Mouse (Mus musculus) A20 (cell line): Measurements from ENCODE around the gene Lgals12.

Experiments
- DNase-seq: peaks from one replicate; pipeline ENCODE4 v3.0.0-alpha.2; 2011; ENCODE audit warnings: low read depth, low spot score

Lgals12 gene

DNA sequence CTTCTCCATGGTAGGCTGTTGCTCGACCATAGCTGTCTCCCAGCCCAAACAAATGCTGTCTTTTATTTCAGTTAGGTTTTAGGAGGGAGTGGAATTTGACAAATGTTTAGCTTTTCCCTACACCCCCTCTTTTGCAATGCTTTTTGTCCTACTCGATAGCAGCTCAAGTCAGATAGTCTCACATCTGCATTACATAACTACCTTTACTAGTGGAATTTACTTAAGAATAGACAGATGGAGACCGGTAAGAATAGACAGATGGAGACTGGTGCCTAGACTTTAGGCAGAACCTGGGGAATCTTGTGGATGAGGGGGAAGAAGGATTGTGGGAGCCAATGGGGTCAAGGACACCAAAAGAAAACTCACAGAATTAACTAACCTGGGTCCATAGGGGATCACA, 23.4 kb downstream of the Lgals12 start:
- no peak for DNase-seq

DNA sequence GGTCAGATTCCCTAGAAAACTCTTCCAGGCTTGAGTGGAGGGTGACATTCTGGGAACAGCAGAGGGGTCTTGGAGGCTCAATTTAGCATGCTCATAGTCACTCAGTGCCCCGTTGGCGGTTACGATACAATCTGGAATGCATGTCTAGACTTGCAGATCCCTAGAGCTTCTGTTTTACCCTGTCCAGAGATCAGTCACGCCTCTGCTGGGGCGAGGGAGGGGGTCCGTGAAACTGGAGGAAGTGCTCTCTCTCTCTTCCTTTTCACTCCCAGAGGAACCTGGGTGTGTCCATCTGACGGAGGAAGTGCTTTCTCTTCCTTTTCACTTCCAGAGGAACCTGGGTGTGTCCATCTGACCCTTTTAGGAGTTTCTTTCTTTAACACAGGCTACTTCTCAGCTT, 23.9 kb downstream of the Lgals12 start:
- DNase-seq: no peak

DNA sequence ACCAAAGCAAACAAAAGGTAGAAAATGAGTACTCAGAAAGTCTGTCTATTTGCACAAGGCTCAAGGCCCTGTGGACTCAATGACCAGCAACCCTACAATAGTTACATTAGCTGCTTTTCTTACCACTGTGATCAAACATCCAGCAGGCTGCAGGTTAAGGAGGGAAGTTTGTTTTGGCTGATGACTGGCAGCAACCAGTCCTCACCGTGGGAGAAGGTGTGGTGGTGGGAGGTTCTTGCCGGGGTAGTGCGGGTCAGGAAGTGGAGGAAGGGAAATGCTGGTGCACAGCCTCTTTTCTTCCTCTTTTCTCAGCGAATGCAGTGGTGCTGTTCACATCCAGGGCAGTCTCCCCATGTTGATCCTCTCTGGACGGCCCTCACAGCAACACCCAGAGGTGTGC, 26.0 kb downstream of the Lgals12 start:
- no peak for DNase-seq

DNA sequence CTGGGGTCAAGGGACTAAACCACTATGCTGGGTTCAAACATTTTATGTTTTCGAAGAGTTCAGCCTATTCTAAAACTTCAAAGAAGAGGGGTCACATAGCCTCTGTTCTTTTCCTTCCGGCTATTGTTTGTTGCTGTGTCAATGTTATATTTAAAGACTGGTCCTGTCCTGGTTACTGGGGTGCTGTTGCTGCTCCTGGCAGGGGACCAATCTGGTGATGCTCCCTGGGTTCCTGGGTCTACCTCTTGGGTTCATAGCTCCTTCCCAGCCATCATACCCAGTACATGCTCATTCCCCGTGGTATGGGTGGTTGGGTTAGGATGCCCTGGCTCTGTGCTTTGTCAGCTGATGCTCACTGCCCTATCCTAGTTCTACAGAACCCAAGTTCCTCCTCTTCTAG, 29.3 kb downstream of the Lgals12 start:
- DNase-seq: no peak

DNA sequence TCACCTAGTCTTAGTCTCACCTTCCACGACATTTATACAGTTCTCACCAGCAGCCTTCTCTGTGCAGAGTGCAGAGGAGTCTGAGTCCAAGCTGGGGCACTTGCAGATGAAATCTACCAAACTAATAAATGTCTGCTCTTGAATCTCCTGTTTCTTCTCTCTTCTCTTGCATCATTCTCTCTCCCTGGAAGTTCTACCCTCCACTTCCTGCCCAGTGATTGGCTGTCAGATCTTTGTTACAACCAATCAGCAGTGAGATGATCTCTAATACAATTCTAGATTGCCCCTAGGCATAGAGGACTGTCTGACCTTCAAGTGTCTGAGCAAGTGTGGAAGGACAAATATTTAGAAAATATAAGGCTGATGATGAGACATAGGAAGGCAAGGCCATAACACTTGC, 30.8 kb downstream of the Lgals12 start:
- no peak for DNase-seq

DNA sequence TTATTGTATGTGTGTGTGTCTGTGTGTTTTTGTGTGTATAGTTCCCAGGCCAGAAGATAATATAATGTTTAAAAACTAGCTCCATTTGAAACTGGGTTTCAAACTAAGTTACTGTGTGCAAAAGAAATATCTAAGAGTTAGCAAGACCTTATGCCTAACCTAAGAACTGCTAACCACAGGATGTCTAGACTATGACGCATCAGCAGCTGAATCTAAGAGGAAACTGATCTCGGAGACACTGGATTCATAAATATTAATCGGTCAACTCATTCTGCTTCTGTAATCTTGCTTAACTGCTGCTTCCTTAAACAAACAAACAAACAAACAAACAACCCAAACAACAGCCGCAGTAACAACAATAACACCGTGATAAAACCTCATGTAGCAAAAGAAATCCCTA, 37.3 kb downstream of the Lgals12 start:
- no peak for DNase-seq

DNA sequence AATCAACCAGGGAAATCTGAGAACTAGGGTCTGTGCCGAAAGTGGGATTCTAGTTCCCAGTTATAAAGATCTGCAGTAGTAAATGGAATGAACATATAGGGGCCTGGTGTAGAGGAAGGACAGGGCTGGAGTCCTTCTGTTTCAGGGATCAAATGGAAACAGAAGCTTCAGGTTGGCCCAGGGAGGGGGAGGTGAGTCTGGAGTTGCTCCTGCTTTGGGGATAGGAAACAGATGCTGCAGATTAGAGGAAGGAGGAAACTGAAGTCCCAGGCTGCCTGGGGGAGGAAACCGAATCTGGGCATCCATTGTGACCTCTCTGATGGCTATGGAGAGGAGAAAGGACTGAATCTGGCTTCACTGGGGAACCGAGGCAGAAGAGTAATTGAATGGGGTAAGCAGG, 38.6 kb downstream of the Lgals12 start:
- DNase-seq: no peak

DNA sequence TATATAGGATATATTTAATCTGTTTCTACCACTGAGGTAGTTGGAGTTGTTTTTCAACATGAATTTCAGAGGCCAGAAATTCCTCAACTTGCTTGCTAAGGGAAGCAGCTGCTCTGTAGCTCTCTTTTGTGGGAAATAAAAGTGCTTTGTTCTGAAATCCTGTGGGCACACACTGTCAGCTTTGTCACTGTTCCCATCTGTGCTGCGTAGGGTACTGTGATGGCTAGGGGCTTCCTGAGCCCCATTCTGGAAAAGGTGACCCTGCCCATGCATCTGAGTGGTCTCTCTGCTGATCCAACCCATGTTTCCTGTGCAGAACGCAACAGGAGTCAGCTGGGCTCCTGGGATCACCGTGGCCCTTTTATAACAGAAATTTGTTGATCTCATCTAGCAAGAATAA, 40.2 kb downstream of the Lgals12 start:
- no peak for DNase-seq

DNA sequence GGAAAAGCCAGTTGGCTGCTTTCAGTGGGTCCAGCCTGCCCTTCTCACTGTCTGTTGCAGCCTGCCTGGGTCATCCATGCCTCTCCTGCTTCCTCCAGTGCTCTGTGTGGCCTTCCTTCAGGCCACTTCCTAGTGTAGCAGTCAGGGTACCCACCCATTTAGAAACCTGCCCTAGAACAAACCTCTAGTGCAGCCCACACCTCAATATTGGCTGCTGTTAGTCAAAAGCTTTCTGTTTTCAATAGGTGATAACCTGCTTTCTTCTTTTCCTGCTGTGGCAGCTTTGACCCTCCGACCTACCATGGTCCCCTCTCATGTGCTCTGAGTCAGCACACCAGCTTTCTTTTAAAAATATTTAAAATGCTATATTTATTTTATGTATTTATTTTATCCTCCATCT, 42.5 kb downstream of the Lgals12 start:
- DNase-seq: no peak

DNA sequence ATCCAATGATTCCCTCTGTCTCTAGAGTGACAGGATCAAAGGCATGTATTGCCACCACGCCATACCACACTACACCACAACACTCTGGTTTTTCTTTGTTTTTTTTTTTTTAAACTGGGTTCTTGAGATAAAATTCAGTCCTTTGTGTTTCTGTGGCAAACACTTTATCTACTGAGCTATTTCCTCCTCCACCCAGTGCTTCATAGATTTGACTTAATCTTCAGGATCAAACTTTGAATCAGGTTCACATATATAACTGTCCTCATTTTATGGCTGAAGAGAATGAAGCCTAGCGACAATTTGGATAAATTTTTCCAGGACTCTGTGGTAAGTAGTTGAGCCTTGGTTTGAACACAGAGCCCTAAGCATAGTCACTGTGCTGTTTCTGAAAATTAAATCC, 43.3 kb downstream of the Lgals12 start:
- DNase-seq: no peak

DNA sequence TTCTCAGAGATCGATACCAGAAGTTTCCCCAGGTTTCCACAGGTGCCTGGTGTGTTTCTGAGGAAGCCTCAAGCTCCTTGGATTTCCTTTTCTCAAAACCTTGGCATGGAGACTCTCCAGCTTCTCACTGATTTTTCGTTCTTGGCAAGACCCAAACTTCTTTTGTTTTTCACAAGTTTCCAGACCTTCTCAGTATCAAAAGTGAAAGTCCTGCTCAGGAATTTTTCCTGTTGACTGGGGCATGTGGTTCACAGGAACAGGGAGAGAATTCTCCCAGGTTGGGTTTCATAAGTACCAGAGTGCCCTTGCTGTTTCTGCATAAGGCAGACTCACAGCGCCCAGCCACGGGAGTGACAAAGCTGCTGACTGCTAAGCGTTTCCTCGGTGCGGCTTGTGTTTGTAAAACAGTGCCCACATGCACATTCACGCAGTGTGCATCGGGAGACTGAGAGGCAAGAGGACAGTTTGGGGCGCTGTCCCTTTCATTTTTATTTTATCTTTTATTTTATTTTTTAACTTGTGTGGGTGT, 44.3 kb downstream of the Lgals12 start:
- no peak for DNase-seq

DNA sequence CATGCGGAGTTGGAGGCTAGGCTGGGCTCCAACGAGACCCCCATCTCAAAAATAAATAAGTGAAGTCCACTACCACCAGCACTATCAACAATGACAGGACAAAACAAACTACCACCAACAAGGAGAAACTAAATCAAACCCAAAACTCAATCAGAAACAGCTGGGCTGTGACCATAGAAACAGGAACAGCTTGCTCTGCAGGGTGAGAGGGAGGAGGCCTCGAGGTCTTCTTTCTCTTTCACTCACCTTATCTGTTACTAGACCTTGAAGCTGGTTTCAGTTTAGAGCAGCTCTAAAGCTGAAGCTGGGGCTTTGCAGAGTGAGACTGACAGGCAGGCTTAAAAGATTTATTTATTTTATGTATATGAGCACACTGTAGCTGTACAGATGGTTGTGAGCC, 45.5 kb downstream of the Lgals12 start:
- DNase-seq: peak; percentile 73

DNA sequence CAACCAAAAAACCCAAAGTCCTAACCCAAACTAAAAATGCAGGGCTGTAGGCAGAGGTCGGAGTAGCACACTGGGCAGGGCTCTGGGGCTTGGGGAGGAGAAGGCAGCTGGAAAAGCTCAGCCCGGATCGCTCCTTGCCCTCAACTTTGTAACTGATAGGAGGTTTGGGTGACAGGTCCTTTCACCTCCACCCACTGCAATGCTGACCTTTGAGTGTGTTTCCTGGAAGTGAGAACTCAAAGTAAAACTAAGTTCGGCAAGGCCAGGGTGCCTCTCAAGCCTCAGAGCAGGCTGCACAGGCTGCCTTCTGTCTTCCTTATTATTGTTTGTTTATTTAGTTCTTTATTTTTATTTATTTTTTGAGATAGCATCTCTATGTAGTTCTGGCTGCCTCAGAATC, 47.0 kb downstream of the Lgals12 start:
- peak; percentile 35 for DNase-seq

DNA sequence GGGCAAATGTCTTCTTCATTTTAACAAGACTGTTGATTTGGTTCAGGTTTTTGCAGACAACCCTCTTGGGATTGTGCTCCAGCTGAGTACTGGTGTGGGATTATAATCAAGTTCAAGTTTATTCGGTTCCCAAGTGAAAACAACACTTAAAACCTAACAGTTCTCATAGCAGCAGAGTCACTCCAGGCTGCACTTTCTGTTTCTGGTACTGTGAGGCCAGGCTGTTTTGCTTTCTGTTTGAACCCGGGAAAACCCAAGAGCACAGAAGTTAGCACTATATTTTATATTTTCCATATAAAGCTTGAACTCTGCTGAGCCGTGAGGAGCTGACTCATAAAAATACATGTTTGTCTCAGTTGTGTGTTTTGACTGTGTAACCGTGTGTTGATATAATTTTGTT, 48.3 kb downstream of the Lgals12 start:
- DNase-seq: peak; percentile 68

DNA sequence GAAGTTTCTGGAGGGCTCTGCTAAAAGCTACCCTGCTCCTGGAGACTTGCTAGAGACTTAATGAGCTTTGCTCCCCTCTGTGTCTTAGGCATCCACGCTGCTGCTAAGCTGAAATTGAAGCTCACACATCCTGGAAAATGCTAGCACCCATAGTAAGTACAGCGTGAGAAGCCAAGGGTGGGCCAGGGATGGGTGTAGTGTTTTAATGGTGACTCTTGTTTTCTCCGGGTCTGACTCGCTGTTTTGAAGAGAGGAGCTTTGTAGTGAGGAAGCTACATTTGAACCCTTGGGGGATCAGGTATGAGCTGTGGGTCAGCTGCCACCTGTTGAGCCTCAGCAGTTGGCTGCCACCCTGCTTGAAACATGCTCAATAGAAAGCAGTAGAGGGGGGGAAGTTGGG, 49.1 kb downstream of the Lgals12 start:
- peak; percentile 83 for DNase-seq

DNA sequence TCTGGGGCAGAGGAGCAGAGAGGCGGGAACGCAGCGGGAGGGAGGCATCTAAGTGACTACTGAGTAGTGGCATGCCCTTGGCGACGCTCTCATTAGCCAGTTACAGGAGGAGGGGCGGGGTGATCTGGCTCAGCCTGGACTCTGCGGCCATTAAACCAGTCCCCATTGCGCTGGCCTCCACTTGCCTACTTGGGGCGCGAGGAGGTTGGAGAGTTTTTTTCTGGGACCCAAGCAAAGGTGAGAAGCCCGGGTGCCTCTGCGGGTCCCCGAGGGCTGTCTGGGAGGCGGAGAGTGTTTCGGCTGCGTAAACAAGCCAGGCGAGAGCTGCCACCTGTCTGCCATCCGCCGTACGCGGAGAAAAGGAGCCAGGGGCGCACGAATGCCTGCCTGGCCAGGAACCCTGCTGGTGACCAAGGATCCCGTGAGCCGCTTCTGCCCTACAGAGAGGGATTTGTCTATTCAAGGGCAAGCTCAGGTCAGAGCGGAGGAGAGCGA, 49.6 kb downstream of the Lgals12 start, which contains the start of gene Pla2g16:
Pla2g16 (plus strand) TSS at position 132 of the 495 bp plus-strand sequence.
- DNase-seq: peak; percentile 86

DNA sequence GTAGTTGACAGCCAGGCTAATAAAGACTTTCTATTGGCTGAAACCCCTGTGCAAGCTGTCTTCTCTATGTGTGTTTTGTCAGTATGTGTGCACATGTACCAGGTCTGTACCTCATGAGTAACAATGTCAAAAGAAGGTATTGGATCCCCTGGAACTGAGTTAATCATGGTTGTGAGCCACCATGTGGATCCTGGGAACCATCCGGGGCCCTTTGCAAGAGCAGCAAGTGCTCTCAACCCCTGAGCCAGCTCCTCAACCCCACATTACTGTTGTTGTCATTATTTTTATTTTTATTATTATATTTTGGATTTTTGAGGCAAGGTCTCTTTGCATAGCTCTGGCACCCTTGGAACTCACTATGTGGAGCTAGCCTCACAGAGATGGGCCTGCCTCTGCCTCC, 50.4 kb downstream of the Lgals12 start:
- DNase-seq: no peak

DNA sequence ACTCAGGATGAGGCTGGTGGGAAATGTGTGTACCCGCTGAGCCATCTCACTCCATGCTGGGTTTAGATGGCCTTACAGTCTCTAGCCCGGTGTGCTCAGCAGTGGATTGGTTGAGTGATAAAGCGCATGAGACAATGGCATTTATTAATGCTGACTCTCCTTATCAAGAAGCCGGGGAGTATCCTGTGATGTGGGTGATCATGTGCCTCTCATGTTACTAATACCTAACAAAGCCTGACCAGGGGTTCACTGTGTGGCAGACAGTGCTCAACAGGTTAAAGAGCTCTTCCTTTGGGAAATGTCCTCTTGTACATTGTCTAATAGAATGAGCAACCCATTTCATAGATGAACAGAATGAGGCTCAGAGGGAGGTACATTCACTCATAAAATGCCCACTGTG, 52.1 kb downstream of the Lgals12 start:
- DNase-seq: no peak

DNA sequence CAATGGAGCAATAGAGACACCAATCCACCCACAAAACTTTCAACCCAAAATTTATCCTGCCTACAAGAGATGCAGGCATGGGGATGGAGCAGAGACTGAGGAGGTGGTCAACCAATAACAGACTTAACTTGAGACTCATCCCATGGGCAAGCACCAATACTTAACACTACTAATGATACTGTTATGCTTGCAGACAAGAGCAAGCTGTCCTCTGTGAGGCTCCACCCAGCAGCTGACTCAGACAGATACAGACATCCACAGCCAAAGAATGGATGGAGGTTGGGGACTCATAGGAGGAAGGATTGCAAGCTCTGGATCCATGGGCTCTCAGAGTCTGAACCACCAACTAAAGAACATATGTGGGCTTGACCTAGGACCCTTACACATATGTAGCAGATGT, 53.6 kb downstream of the Lgals12 start:
- DNase-seq: no peak

DNA sequence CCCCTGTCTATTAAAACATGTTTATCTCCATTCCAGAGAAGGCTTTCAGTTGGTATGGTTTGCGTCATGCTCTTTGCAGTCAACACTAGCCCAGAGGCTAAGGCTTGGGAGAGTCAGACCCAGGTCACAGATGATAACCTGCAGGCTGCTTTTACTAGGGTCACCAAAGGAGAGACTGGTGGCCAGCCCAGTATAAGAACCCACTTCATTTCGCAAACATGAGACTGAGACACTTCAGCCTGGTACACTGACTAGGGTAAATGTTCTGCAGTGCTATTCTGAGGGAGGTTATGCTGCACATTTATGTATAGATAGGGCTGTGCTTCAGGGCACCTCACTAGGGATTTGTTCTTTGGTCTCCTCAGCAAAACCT, 54.7 kb downstream of the Lgals12 start:
- no peak for DNase-seq

DNA sequence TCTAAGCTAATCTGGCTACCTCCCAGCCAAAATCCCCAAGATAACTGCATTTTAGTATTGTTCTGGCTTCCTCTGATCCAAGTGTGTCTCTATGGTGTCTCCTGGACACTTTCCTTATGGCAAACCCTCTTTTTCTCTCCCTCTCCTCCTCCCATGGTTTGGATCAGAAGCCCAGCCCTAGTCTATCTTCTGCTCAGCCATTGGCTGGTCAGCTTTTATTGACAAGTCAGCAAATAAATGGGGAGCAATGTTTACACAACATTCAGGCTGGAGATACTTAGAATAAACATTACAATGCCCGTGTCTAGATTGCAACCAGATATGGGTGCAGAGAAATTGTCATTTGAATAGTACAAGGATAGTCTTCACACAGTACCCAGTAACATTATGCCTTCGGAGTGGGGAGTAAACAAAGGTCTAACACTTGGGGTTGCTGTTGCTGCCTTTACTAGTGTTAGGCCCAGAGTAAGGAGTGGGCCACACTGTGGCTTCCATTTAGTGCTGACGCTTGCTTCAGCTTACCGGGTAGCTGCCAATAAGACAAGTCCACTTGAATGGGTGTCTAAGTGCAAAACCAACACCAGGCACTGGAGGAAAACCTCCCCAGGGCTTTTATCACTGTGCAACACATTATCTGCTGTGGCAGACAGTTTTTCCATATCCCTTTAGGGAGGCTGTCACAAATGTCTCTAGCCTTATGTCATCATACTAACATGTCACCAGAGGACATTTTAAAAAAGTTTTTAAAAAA, 55.3 kb downstream of the Lgals12 start:
- DNase-seq: no peak

DNA sequence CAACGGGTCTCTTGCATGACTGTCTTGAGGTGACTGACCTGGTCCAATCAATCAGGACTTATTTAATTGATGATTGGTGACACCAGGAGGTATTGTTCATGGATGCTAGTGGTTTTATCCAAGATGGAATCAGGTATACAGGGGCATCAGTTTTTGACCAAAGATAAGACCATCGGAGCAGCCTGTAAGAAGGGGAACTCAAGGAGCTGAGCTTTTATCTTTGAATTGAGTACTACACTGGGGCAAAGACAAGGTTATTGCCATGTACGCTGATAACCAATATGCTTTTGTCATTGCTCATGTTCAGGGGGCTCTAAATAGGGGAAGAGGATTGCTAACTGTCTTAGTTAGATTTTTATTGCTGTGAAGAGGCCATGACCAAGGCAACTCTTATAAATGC, 58.1 kb downstream of the Lgals12 start:
- DNase-seq: no peak
